Mouse (Mus musculus): ENCODE results near the gene Grb2.

Grb2 gene

GRCm38 (mm10) chr11:115686369-115686768 lies 22.0 kb downstream of the Grb2 start:
- DNase-seq (ENCODE audit: low spot score): no peak

GRCm38 (mm10) chr11:115685954-115686353 lies 22.4 kb downstream of the Grb2 start:
- no peak for DNase-seq (ENCODE audit: low spot score)

- no peak for DNase-seq (ENCODE audit: low spot score)
Observed at GRCm38 (mm10) chr11:115684877-115685276, 23.5 kb downstream of the Grb2 start.

GRCm38 (mm10) chr11:115683326-115683725 lies 25.1 kb downstream of the Grb2 start:
- no peak for DNase-seq (ENCODE audit: low spot score)

GRCm38 (mm10) chr11:115682411-115682810 lies 26.0 kb downstream of the Grb2 start:
- DNase-seq (ENCODE audit: low spot score): no peak

GRCm38 (mm10) chr11:115679554-115680238 lies 28.7 kb downstream of the Grb2 start:
- DNase-seq (ENCODE audit: low spot score): no peak

- DNase-seq (ENCODE audit: low spot score): no peak
Observed at GRCm38 (mm10) chr11:115678861-115679260, 29.5 kb downstream of the Grb2 start.

- DNase-seq (ENCODE audit: low spot score): no peak
Observed at GRCm38 (mm10) chr11:115677511-115677910, 30.9 kb downstream of the Grb2 start.

- no peak for DNase-seq (ENCODE audit: low spot score)
Observed at GRCm38 (mm10) chr11:115676738-115677137, 31.7 kb downstream of the Grb2 start.

- no peak for DNase-seq (ENCODE audit: low spot score)
Observed at GRCm38 (mm10) chr11:115674235-115674865, 34.0 kb downstream of the Grb2 start.

GRCm38 (mm10) chr11:115673471-115674234 lies 34.7 kb downstream of the Grb2 start:
- no peak for DNase-seq (ENCODE audit: low spot score)

- DNase-seq (ENCODE audit: low spot score): no peak
Observed at GRCm38 (mm10) chr11:115672226-115672987, 36.0 kb downstream of the Grb2 start.

GRCm38 (mm10) chr11:115670451-115671050 lies 37.8 kb downstream of the Grb2 start:
- DNase-seq (ENCODE audit: low spot score): no peak

- DNase-seq (ENCODE audit: low spot score): no peak
Observed at GRCm38 (mm10) chr11:115663676-115664335, 44.6 kb downstream of the Grb2 start.

- DNase-seq (ENCODE audit: low spot score): no peak
Observed at GRCm38 (mm10) chr11:115660376-115660775, 48.0 kb downstream of the Grb2 start.

- DNase-seq (ENCODE audit: low spot score): no peak
Observed at GRCm38 (mm10) chr11:115658521-115658920, 49.9 kb downstream of the Grb2 start.

GRCm38 (mm10) chr11:115654128-115654527 lies 54.3 kb downstream of the Grb2 start:
- no peak for DNase-seq (ENCODE audit: low spot score)

- DNase-seq (ENCODE audit: low spot score): no peak
Observed at GRCm38 (mm10) chr11:115653194-115653593, 55.2 kb downstream of the Grb2 start.

GRCm38 (mm10) chr11:115651680-115652079 lies 56.7 kb downstream of the Grb2 start:
- DNase-seq (ENCODE audit: low spot score): no peak

GRCm38 (mm10) chr11:115649706-115650105 lies 58.7 kb downstream of the Grb2 start:
- DNase-seq (ENCODE audit: low spot score): no peak

- peak; percentile 71 for DNase-seq (ENCODE audit: low spot score)
Observed at GRCm38 (mm10) chr11:115647459-115647858, 60.9 kb downstream of the Grb2 start.

Measured in c-Kit-positive CD71-positive TER-119-positive erythroid progenitor cells, embryonic 14.5 days (primary cell).